Mouse (Mus musculus): ENCODE data around the gene Adamts16. TPM values are rescaled to one million over a fixed set of nuclear protein-coding genes. Genes with fewer than 3 reads are reported as not detected.
A peak's percentile ranks its signal among the peaks of the same experiment; 100 is the strongest.

The Adamts16 gene
- polyA plus RNA-seq, 1 experiment from 2014 or later: 0.81 TPM

GRCm38 (mm10) chr13:70792950-70793349 lies 48.7 kb downstream of the Adamts16 start:
- H3K4me2 ChIP-seq (replicated peaks): no peak overlapping the region
- no peaks in the 10 kb centered on the region for H3K9me3 ChIP-seq (replicated peaks)
- H3K4me1 ChIP-seq: 0 out of 2 replicates have a peak, but pooled peaks cover 9% of the 10 kb centered on the region
- no peak for ATAC-seq (ENCODE audit: insufficient number of reproducible peaks, low FRiP score, low TSS enrichment, low read depth)
- H3K9ac ChIP-seq: no peak overlapping the region
- no peaks in the 10 kb centered on the region for H3K27me3 ChIP-seq
- 81% methylated on average over 7 of the region's 7 CpGs for WGBS
- no peaks in the 10 kb centered on the region for H3K36me3 ChIP-seq
- H3K27ac ChIP-seq (replicated peaks): no peak overlapping the region
- no peak overlapping the region for H3K4me3 ChIP-seq (replicated peaks)

DNA sequence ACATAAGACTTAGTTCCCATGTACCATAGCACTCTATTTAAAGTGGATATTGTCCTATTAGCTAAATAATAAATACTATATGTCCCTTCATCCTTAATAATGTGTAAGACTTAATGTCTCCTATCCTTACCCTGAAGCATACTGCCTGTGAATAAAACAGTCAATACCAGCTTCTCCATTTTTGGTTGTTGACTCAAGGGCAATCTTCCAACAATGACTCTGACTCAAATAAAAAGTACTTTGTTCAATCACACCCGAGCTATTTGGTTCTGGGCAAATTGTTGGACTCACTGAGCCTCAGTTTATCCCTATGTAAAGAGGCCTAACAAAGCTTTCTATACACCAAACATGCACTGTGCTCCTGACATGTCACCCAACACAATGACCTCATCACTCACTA lies 51.8 kb downstream of the Adamts16 start:
- Histone ChIP-seq H3K27ac (replicated peaks) (no peak overlapping the region), H3K27me3 (no peaks in the 10 kb centered on the region), H3K9me3 (replicated peaks) (no peaks in the 10 kb centered on the region), H3K4me2 (replicated peaks) (no peak overlapping the region), H3K36me3 (no peaks in the 10 kb centered on the region), H3K4me1 (0 out of 2 replicates have a peak, but pooled peaks cover 9% of the 10 kb centered on the region), H3K4me3 (replicated peaks) (no peak overlapping the region), H3K9ac (no peak overlapping the region)
- no peak for ATAC-seq (ENCODE audit: insufficient number of reproducible peaks, low FRiP score, low TSS enrichment, low read depth)
- 62% methylated on average over 1 of the region's 1 CpGs for WGBS

DNA sequence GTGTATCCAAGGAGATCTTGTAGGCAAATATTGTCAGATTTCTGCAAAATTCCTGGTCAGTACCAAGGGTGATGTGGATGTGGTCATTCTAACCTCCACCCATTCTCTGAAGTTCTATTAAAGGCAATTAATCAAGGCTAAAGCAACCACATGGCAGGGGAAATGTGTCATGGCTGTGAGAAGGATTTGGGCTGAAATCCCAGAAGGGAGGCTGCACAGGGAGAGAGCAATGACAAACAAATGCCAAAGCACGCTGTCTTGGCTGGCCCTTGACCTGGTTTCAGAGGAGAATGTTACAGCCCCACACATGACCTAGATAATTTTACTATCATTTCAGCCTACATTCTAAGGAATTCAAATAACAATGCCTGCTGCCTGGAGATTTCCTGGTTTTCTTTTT lies 52.6 kb downstream of the Adamts16 start:
- WGBS: 68% methylated on average over 1 of the region's 1 CpGs
- 0 out of 2 replicates have a peak, but pooled peaks cover 3% of the 10 kb centered on the region for H3K4me1 ChIP-seq
- no peak overlapping the region for H3K27ac ChIP-seq (replicated peaks)
- no peaks in the 10 kb centered on the region for H3K9me3 ChIP-seq (replicated peaks)
- H3K9ac ChIP-seq: no peak overlapping the region
- no peaks in the 10 kb centered on the region for H3K27me3 ChIP-seq
- no peak overlapping the region for H3K4me2 ChIP-seq (replicated peaks)
- no peak for ATAC-seq (ENCODE audit: insufficient number of reproducible peaks, low FRiP score, low TSS enrichment, low read depth)
- no peaks in the 10 kb centered on the region for H3K36me3 ChIP-seq
- no peak overlapping the region for H3K4me3 ChIP-seq (replicated peaks)

DNA sequence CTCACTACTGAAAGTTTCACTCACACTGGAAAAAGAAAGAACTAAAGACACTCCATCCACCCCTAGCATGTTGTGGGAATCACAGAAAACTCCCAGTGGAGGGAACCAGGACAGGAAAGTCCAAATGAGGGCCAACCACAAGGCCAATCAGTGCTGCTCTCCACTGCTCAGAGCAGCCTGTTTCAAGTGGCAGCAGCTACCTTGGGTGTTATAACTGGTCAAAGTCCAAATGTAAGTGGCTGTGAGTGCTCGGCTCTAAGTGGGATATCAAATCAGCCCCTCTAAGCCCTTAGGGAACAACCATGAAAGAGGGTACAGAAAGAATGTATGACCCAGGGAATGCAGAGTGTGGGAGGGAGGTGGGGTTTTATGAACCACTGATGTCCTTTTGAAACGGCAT lies 56.5 kb downstream of the Adamts16 start:
- Histone ChIP-seq H3K9ac (no peak overlapping the region), H3K9me3 (replicated peaks) (no peaks in the 10 kb centered on the region)
- WGBS: 48% methylated on average over 2 of the region's 2 CpGs

DNA sequence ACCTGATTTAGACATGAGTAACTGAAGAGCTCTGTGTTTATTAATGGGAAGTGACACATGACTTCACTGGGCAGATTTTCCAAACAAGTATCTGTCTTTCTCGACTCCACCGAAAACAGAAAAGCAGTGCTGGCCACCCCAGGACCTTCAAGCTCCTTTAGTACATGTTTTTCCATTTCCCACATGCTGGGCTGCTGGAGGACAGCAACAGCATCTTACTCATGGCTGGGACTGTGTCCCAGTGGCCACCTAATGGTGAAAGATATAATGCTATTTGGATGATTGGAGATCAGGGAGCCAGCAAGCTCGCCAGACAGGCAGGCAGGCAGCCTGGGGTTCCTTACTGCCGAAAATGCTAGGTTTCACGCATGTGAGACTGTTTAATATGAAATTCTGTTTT lies 57.5 kb downstream of the Adamts16 start:
- Histone ChIP-seq H3K9me3 (replicated peaks) (no peaks in the 10 kb centered on the region), H3K36me3 (no peaks in the 10 kb centered on the region), H3K27ac (replicated peaks) (no peak overlapping the region), H3K4me2 (replicated peaks) (no peak overlapping the region), H3K9ac (no peak overlapping the region), H3K4me1 (peaks cover 3% of the 10 kb centered on the region), H3K27me3 (no peaks in the 10 kb centered on the region), H3K4me3 (replicated peaks) (no peak overlapping the region)
- no peak for ATAC-seq (ENCODE audit: insufficient number of reproducible peaks, low FRiP score, low TSS enrichment, low read depth)
- whole genome bisulfite sequencing: 56% methylated on average over 5 of the region's 5 CpGs

More for the DNA sequence above, 56.5 kb downstream of the Adamts16 start:
- Histone ChIP-seq H3K4me1 (no peaks in the 10 kb centered on the region; the same call in 1 of the 2 replicates), H3K27me3 (no peaks in the 10 kb centered on the region), H3K4me2 (replicated peaks) (no peak overlapping the region), H3K36me3 (no peaks in the 10 kb centered on the region), H3K4me3 (replicated peaks) (no peak overlapping the region), H3K27ac (replicated peaks) (no peak overlapping the region)
- no peak for ATAC-seq (ENCODE audit: insufficient number of reproducible peaks, low FRiP score, low TSS enrichment, low read depth)

- WGBS: 23% methylated on average over 7 of the region's 7 CpGs
- Histone ChIP-seq H3K4me2 (replicated peaks) (no peak overlapping the region), H3K36me3 (no peaks in the 10 kb centered on the region), H3K4me1 (peaks cover 6% of the 10 kb centered on the region), H3K4me3 (replicated peaks) (no peak overlapping the region), H3K27me3 (no peaks in the 10 kb centered on the region), H3K27ac (replicated peaks) (no peak overlapping the region), H3K9me3 (replicated peaks) (no peaks in the 10 kb centered on the region), H3K9ac (no peak overlapping the region)
- ATAC-seq (ENCODE audit: insufficient number of reproducible peaks, low FRiP score, low TSS enrichment, low read depth): no peak
These were observed 61.8 kb downstream of the Adamts16 start for GRCm38 (mm10) chr13:70779781-70780180.

- no peak overlapping the region for H3K27ac ChIP-seq (replicated peaks)
- 0 out of 2 replicates have a peak, but pooled peaks have one; percentile 65 for ATAC-seq (ENCODE audit: insufficient number of reproducible peaks, low FRiP score, low TSS enrichment, low read depth)
These were observed 62.6 kb downstream of the Adamts16 start for GRCm38 (mm10) chr13:70778872-70779554.

GRCm38 (mm10) chr13:70771100-70771499 lies 70.5 kb downstream of the Adamts16 start:
- no peak for ATAC-seq (ENCODE audit: insufficient number of reproducible peaks, low FRiP score, low TSS enrichment, low read depth)
- H3K27ac ChIP-seq (replicated peaks): no peak overlapping the region
- WGBS: 73% methylated on average over 6 of the region's 6 CpGs

More at GRCm38 (mm10) chr13:70778872-70779554, 62.6 kb downstream of the Adamts16 start:
- no peaks in the 10 kb centered on the region for H3K27me3 ChIP-seq
- 12% methylated on average over 9 of the region's 9 CpGs for WGBS
- H3K36me3 ChIP-seq: no peaks in the 10 kb centered on the region
- no peak overlapping the region for H3K4me3 ChIP-seq (replicated peaks)
- no peaks in the 10 kb centered on the region for H3K9me3 ChIP-seq (replicated peaks)
- peaks cover 6% of the 10 kb centered on the region for H3K4me1 ChIP-seq
- no peak overlapping the region for H3K4me2 ChIP-seq (replicated peaks)
- H3K9ac ChIP-seq: no peak overlapping the region

DNA sequence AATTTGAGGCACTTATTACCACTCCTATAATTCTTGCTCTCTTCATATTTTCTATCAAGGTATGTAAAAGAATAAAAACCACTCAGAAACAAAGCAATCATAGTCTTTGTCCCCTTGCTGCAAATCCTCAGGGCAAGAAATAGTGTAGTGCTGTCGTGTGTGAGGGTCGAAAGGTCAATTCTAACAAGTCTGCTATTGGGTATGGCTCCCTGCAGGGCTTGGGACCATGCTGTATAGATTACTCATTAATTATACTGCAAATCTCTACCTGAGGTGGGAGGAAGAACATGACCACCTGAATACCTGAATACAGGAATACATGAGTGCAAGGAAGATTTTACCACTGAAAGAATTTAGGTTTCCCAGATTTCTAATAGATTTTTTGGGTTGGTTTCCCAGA lies 72.5 kb downstream of the Adamts16 start:
- ATAC-seq (ENCODE audit: insufficient number of reproducible peaks, low FRiP score, low TSS enrichment, low read depth): no peak
- no peak overlapping the region for H3K4me3 ChIP-seq (replicated peaks)
- H3K4me1 ChIP-seq: no peaks in the 10 kb centered on the region
- 56% methylated on average over 2 of the region's 2 CpGs for WGBS
- H3K9me3 ChIP-seq (replicated peaks): no peaks in the 10 kb centered on the region
- no peaks in the 10 kb centered on the region for H3K27me3 ChIP-seq
- H3K4me2 ChIP-seq (replicated peaks): no peak overlapping the region
- H3K27ac ChIP-seq (replicated peaks): no peak overlapping the region
- H3K9ac ChIP-seq: no peak overlapping the region
- no peaks in the 10 kb centered on the region for H3K36me3 ChIP-seq

More at GRCm38 (mm10) chr13:70771100-70771499, 70.5 kb downstream of the Adamts16 start:
- Histone ChIP-seq H3K36me3 (no peaks in the 10 kb centered on the region), H3K9me3 (replicated peaks) (no peaks in the 10 kb centered on the region), H3K9ac (no peak overlapping the region), H3K4me2 (replicated peaks) (no peak overlapping the region), H3K27me3 (no peaks in the 10 kb centered on the region), H3K4me1 (no peaks in the 10 kb centered on the region), H3K4me3 (replicated peaks) (no peak overlapping the region)

- Histone ChIP-seq H3K27me3 (peaks cover 2% of the 10 kb centered on the region; the same call in 1 of the 2 replicates), H3K4me2 (replicated peaks) (no peak overlapping the region), H3K9me3 (replicated peaks) (no peaks in the 10 kb centered on the region), H3K4me1 (no peaks in the 10 kb centered on the region), H3K4me3 (replicated peaks) (no peak overlapping the region), H3K27ac (replicated peaks) (no peak overlapping the region), H3K36me3 (no peaks in the 10 kb centered on the region), H3K9ac (no peak overlapping the region)
- ATAC-seq (ENCODE audit: insufficient number of reproducible peaks, low FRiP score, low TSS enrichment, low read depth): no peak
These were observed 74.1 kb downstream of the Adamts16 start for GRCm38 (mm10) chr13:70767462-70767861.

DNA sequence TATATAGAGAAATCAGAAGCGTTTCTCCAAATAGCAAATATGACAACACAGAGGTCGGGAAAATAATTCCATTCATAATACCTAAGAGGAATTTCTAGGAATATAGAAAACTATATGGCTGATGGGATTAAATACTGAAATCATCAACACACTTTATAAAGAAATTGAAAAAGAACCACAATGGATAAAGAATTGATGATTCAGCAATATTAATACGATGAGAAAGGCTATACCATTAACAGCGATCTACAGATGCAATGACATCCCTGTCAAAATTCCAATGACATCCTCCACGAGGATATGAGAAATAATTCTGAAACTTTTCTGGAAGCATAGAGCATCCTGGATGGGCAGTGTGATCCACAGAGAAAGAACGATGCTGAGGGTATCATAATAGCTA lies 76.9 kb downstream of the Adamts16 start:
- no peak for ATAC-seq (ENCODE audit: insufficient number of reproducible peaks, low FRiP score, low TSS enrichment, low read depth)
- H3K4me3 ChIP-seq (replicated peaks): no peak overlapping the region
- 83% methylated on average over 6 of the region's 6 CpGs for WGBS
- H3K9ac ChIP-seq: no peak overlapping the region
- H3K9me3 ChIP-seq (replicated peaks): no peaks in the 10 kb centered on the region
- no peaks in the 10 kb centered on the region for H3K36me3 ChIP-seq
- H3K27ac ChIP-seq (replicated peaks): no peak overlapping the region
- no peaks in the 10 kb centered on the region for H3K4me1 ChIP-seq
- peaks cover 2% of the 10 kb centered on the region; the same call in 1 of the 2 replicates for H3K27me3 ChIP-seq
- H3K4me2 ChIP-seq (replicated peaks): no peak overlapping the region

DNA sequence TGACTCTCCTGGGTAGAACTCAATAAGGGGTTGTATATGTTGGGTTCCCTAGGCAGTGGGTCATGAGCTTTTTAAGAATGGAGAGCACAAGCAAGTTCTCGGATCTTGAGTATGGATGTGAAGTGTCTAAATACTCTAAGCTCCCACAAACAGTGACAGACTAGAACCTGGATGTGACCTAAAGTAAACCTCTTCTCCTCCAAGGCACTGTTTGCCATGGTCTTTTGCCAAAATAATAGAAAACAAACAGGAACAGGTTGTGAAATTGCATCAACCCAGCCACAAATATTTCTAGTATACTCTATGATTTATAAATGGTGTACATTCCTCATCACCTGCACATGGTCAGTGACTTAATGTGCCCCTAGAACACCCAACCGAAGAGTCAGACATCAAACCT lies 79.0 kb downstream of the Adamts16 start:
- no peak for ATAC-seq (ENCODE audit: insufficient number of reproducible peaks, low FRiP score, low TSS enrichment, low read depth)
- no peak overlapping the region for H3K27ac ChIP-seq (replicated peaks)
- WGBS: 85% methylated on average over 2 of the region's 2 CpGs
- H3K27me3 ChIP-seq: peaks cover 2% of the 10 kb centered on the region; the same call in 1 of the 2 replicates
- H3K4me2 ChIP-seq (replicated peaks): no peak overlapping the region
- no peaks in the 10 kb centered on the region for H3K36me3 ChIP-seq
- H3K9ac ChIP-seq: no peak overlapping the region
- H3K4me1 ChIP-seq: no peaks in the 10 kb centered on the region
- no peaks in the 10 kb centered on the region for H3K9me3 ChIP-seq (replicated peaks)
- no peak overlapping the region for H3K4me3 ChIP-seq (replicated peaks)

Data from embryonic facial prominence, embryonic 15.5 days (tissue).